Mouse (Mus musculus) adrenal gland, adult 8-10 months (tissue): ENCODE results near the gene Tomm20. TPM values are rescaled to one million over a fixed set of nuclear protein-coding genes. Genes with fewer than 3 reads are reported as not detected.
"Not testable (repeated sequence)": the region's sequence is repeated elsewhere in the genome, so short reads cannot be mapped to it uniquely, and the experiment has no call there.

ENCODE experiments used
- DNase-seq: peaks from one replicate; pipeline ENCODE4 v3.0.0; 2022
- total RNA-seq, 4 experiments: library from RNA; stranded (reverse); gene quantifications; 2 replicates each; pipeline ENCODE4 v1.2.4; 2022

Tomm20 gene
- total RNA-seq, 4 experiments from 2014 or later: 133 to 185 (median 152) TPM

- DNase-seq: no peak
Observed at GRCm38 (mm10) chr8:126917179-126917905, 28.3 kb downstream of the Tomm20 start.

- DNase-seq: no peak
Observed at GRCm38 (mm10) chr8:126916611-126917010, 29.0 kb downstream of the Tomm20 start.

- no peak for DNase-seq
Observed at GRCm38 (mm10) chr8:126914609-126915375, 30.9 kb downstream of the Tomm20 start.

- DNase-seq: not testable (repeated sequence)
Observed at GRCm38 (mm10) chr8:126914107-126914490, 31.5 kb downstream of the Tomm20 start.

- peak; percentile 60 for DNase-seq
Observed at GRCm38 (mm10) chr8:126913241-126914106, 32.2 kb downstream of the Tomm20 start.

- peak; percentile 59 for DNase-seq
Observed at GRCm38 (mm10) chr8:126909371-126909802, 36.3 kb downstream of the Tomm20 start.

- DNase-seq: peak; percentile 48
Observed at GRCm38 (mm10) chr8:126908805-126909204, 36.8 kb downstream of the Tomm20 start.

GRCm38 (mm10) chr8:126907968-126908367 lies 37.7 kb downstream of the Tomm20 start:
- no peak for DNase-seq

GRCm38 (mm10) chr8:126907374-126907773 lies 38.3 kb downstream of the Tomm20 start:
- no peak for DNase-seq

GRCm38 (mm10) chr8:126905387-126905786 lies 40.3 kb downstream of the Tomm20 start:
- no peak for DNase-seq

GRCm38 (mm10) chr8:126903927-126904326 lies 41.7 kb downstream of the Tomm20 start:
- no peak for DNase-seq

GRCm38 (mm10) chr8:126903224-126903895 lies 42.3 kb downstream of the Tomm20 start:
- DNase-seq: no peak

- DNase-seq: no peak
Observed at GRCm38 (mm10) chr8:126901612-126902011, 44.0 kb downstream of the Tomm20 start.

GRCm38 (mm10) chr8:126901049-126901448 lies 44.6 kb downstream of the Tomm20 start:
- DNase-seq: no peak

- no peak for DNase-seq
Observed at GRCm38 (mm10) chr8:126895133-126895532, 50.5 kb downstream of the Tomm20 start.

- DNase-seq: no peak
Observed at GRCm38 (mm10) chr8:126887639-126888006, 58.0 kb downstream of the Tomm20 start.

GRCm38 (mm10) chr8:126886741-126887638 lies 58.7 kb downstream of the Tomm20 start:
- peak; percentile 86 for DNase-seq

- DNase-seq: no peak
Observed at GRCm38 (mm10) chr8:126885554-126886485, 59.8 kb downstream of the Tomm20 start.

- DNase-seq: peak; percentile 86
Observed at GRCm38 (mm10) chr8:126884202-126884926, 61.3 kb downstream of the Tomm20 start.
